Mouse (Mus musculus) stomach, adult 2 months (tissue): ENCODE measurements around the gene Bend4. TPM values are rescaled to one million over a fixed set of nuclear protein-coding genes. Genes with fewer than 3 reads are reported as not detected.

ENCODE experiments used
- polyA plus RNA-seq: library from polyadenylated mRNA; depleted of rRNA; stranded (reverse); fragments of >200 nt; gene quantifications from 2 replicates; pipeline ENCODE4 v1.2.3, GENCODE M21; 2012; rRNA removed

Gene Bend4
- 0.10 and 0.11 TPM in 2 replicates for polyA plus RNA-seq

DNA sequence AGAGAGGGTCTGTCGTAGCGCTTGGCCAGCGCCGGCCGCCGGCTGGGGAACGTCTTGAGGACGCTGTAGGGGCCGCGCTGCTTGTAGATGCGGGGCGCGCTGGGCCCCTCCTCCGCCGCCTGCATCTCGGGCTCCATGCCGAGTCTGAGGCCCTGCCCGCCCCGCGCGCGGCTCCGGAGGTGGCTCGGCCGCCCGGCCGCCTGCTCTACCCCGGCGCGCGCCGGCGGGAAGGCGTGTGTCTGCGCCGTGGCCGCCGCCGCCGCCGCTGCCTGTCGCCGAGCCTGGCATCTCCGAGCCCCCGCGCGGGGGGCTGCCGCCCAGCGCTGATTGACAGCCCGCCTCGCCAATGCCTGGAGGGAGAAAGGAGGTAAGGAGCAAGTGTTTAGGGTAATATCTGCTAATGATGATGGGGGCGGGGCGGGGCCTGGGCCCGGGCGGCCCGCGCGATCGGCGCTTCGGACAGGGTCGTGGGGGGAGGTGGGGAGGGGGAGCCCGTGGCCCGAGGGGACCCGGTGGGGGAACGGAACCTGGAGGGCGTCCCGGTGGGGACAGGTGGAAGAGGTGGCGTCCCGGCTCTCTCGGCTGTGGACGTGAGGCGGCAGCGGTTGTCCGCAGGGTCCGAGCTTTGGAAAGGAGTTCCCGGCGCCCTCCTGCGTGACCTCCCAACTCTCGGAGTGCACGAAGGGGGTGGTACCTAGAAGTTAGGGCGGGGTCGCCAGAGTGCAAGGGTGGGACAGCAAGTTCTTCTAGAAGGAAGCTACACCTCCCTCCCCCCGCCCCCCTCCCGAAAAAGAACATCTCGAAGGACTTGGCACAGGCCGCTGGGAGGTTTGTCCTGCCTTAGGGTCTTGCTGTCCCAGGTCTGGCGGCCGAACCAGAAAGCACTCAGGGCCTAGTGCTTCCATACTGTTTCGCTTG is at the start of gene Bend4:
Gene Bend4, minus strand, starts transcription at position 868 of the 918 bp plus-strand sequence.

Other genes starting within 250 kb of the Bend4 start
- 94.0 and 98.6 TPM in 2 replicates for gene Tmem33, start 167.7 kb downstream of the Bend4 start, polyA plus RNA-seq
- 6.8 and 9.7 TPM in 2 replicates for gene Slc30a9, start 121.4 kb downstream of the Bend4 start, polyA plus RNA-seq
- gene Shisa3, start 179.6 kb upstream of the Bend4 start, polyA plus RNA-seq: 0.42 and 0.66 TPM in 2 replicates